Mouse (Mus musculus): ENCODE data around the gene Mrps21.

- TF ChIP-seq CTCF (IDR thresholded peaks at IDR 0.05) (no peak), POLR2A (IDR thresholded peaks at IDR 0.05; ENCODE audit: insufficient read depth, low read depth, low read length) (no peak)
Measured at GRCm38 (mm10) chr3:95893126-95893525, 21.8 kb upstream of the Mrps21 start.

All from heart, adult 2 months (tissue).